Mouse (Mus musculus) spleen, postnatal 4 days (tissue): Measurements from ENCODE around the gene Bcl10.
"Not testable (repeated sequence)": the region's sequence is repeated elsewhere in the genome, so short reads cannot be mapped to it uniquely, and the experiment has no call there.

ENCODE experiments used
- DNase-seq, 2 experiments: peaks; one replicate each; pipeline ENCODE4 v3.0.0; 2022; ENCODE audit warnings: low spot score in 2 of 2

Gene Bcl10

GRCm38 (mm10) chr3:145950815-145951130 lies 28.2 kb downstream of the Bcl10 start:
- no peak for DNase-seq

DNA sequence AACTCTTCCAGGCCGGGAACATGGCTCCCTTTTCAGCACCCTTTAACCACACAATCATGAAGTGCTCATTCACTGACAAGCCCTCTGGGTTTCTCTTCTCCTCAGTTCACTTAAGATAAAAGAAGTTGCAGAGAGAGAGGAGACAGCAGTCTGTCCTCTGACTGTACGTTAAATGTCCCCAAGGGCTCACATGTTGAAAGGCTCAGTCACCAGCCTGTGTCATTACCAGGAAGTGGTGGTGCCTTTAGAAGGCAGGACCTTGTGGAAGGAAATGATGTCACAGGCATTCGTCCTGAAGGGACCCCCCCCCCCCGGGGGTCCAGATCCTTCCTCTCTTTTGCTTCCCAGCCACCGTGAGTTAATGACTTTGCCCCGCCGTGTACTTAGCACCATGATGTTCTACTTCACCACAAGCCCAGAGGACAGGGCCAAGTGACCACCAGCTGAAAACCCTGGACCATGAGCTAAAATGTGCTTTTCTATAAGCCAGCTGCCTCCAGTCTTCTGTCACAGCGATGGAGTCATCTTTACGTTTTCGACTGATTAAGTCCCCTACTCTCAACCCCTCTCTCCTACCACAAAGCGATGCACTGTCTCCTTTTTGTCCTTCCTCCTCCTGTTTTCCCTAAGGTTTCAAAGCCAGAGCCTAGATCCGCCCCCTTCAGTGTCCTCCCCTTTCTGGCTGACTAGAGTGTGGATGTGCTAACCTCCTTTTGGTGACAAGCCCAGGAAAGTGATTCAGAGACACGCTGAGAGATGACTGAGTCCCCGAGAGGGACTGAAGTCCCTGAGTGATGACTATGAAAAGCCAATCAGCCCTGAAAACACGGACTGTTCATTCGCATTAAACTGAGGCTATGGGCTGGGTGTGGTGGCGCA lies 28.9 kb downstream of the Bcl10 start:
- no peak for DNase-seq

DNA sequence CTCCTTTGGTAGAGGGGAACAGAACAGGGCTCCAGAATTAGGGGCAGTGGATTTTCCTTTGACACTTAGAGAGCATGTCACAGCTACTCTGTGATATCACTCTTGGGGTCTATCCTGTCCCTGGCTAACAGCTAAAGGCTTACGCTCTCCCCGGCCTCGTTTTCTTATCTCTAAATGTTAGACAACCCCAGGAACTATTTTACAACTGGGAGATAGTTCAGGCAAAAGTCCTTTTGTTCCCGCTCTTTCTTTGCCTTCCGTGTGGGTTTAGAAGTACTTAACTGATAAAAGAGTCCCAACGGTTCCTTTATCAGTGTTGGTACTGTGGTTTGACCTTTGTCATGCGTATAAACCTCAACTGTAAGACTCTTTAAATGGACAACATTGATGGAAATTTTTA lies 30.3 kb downstream of the Bcl10 start:
- no peak for DNase-seq

DNA sequence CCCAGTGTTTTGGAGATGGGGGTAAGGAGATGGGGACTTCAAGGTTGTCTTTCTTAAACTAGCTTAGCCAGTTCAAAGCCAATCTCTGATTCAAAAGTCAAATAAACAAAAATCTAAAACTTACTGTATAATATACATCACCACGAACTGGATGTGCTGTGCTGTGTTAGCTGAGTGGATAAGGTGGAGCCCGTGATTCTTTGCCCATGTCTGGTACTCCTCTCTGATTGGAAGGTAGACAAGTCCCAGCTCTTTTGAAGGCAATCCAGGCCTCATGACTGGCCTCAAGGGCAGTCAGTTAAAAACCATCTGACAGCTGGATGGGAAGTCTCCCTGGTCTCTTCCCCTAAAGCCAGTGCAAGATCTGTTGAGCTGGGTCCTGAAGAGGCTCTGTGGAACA lies 30.8 kb downstream of the Bcl10 start:
- DNase-seq: no peak

DNA sequence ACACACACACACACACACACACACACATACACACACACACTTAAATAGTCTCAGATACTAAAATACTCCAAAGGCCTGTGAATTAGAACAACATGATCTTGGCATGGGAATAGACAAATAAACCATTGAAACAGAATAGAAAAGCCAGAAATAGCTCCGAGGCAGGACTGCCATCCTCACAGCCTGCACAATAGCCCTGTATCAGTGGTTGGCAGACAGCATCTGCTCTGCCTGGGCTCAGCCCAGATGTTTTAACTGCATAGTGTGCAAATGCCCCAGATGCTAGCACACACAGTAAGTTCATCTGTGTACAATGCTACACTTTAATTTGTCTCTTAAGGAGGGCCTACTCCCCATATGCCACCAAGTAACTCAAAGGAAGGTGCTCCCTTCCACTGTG lies 37.2 kb downstream of the Bcl10 start:
- DNase-seq: no peak

- no peak for DNase-seq
These were observed 39.8 kb downstream of the Bcl10 start for GRCm38 (mm10) chr3:145962411-145962810.

- no peak for DNase-seq
These were observed 40.8 kb downstream of the Bcl10 start for GRCm38 (mm10) chr3:145963101-145964017.

GRCm38 (mm10) chr3:145964018-145964387 lies 41.4 kb downstream of the Bcl10 start:
- DNase-seq: no peak

DNA sequence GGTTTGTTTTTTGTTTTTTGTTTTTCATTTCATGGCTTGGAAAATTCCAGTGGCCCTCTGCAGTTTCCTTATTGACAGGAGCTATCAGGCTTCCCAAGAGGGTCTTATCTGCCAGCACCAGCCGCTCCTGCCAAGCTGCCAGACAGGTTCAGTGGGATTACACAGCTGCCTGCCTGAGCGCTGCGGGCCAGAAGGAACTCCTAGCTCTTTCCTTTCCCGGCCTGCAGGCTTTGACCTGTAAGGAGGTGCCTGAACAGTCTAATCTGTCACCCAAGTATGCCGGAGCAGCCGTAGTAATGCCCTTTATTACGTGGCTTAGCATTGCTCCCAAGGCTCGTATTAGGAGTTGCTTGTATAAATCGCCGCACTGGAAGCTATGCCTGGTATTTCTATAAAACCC lies 41.9 kb downstream of the Bcl10 start:
- DNase-seq: no peak

- not testable (repeated sequence) for DNase-seq
These were observed 43.0 kb downstream of the Bcl10 start for GRCm38 (mm10) chr3:145965583-145965982.

DNA sequence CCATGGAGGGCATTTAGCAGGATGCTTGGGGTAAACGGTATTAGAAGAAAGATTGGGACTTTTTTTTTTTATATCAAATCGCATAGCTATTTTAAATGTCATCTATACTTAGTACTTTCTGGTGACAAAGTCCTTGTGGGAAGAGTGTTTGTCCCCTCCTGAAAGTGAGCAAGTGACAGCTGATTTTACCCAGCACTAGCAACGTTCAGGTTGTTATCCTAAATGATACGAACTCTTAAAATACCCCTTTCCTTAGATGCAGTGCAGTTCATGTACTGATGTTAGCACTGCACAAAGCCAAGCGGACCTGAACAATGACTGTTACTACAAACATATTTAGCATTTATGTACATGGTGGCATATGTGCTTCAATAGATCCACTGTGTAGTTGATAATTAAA lies 44.2 kb downstream of the Bcl10 start:
- no peak for DNase-seq

GRCm38 (mm10) chr3:145969031-145969501 lies 46.5 kb downstream of the Bcl10 start:
- DNase-seq: no peak

DNA sequence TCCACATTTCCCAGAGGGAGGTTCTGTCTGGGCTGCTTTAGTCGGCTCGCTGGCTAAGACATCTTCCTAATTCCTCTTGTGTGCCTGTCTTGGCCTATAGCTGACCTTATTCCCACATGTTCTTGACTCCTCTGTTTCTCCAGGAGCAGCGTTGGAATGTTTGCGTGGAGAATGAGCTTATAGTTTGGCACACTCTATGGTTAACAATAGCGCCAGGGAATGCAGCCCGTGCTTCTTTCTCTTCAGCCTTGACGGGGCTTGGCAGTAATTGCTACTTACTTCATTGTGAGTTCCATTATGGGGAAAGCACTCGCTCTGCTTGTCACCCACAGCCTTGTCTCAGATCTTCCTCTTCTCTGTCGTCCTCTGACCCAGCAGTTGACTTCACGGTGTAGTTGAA lies 48.9 kb downstream of the Bcl10 start:
- no peak for DNase-seq

DNA sequence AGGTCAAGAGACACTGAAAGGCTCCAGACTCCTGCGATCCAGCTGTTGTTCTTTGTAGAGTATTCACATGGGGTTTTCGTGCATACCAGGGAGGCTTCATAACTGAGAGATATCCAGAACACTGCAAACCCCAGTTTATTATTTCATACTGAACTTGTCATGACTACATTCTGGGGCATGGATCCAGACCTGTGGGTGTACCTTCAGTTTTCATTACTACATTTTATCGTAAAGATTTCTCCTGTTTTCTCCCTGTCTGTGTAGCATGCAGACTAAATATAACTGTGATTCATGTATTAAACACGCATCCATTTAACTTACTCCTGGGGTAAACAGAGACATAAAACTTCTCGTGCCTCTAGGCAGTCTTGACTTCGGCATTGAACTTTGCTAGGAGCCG lies 52.4 kb downstream of the Bcl10 start:
- DNase-seq: no peak
